Comparison of ENCODE assay signal across 8 mouse cellular contexts in the genomic region with DNA sequence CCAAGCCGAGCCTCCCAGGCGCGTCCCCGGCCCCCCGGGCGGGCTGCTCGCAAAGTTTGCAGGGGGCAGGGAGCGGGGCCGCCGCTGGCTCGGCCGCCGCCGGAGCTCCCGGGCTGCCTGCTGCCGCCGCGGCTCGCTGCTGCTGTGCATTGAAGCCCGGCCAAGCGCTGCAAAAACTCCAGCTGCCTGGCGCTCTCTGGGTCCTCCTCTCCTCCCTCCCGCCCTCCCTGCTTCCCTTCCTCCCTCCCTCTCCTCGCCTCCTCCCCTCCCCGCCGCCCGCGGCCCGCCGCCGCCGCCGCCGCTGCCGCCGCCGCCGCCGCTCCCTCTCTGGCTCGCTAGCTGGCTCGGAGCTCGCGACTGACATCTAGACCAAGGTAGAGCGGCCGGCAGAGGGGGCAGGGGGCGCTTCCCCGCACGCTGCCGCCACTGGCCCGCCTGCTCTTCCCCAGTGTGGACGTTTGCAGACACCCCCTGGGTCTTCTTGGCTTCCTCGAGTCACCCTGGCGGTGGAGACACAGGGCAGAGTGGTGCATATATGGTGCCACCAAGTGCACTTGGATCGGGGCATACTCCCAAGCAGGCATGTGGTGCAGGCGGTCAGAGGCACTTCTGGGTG. TPM values are rescaled to one million over a fixed set of nuclear protein-coding genes. Genes with fewer than 3 reads are reported as not detected.
A peak's percentile ranks its signal among the peaks of the same experiment; 100 is the strongest.
DNase-seq lines count a peak whose midpoint lies in the region; ATAC-seq and TF ChIP-seq lines count a peak whose summit lies in the region.

A gene (minus strand): TSS at position 137 of the 616 bp plus-strand sequence.

- H3K36me3 ChIP-seq in ES-E14 (ENCODE audit: control insufficient read depth, insufficient read depth, low read length, poor library complexity, severe bottlenecking) = no peaks in the 10 kb centered on the region
- H3K36me3 ChIP-seq in forebrain, postnatal 0 days (ENCODE audit: insufficient read depth) = no peaks in the 10 kb centered on the region

- 1% methylated on average over 30 of the region's 55 CpGs for WGBS in forebrain, postnatal 0 days

- peak within 1 kb of the TSS; percentile 77 for H3K4me2 ChIP-seq in forebrain, postnatal 0 days (ENCODE audit: low read depth)

- no peak within 1 kb of the TSS for H3K27ac ChIP-seq in ES-E14 (ENCODE audit: insufficient read depth, low read depth, low read length, poor library complexity, severe bottlenecking)
- H3K27ac ChIP-seq in forebrain, postnatal 0 days (ENCODE audit: low read depth, low read length) = peak within 1 kb of the TSS; percentile 95
- peak within 1 kb of the TSS; percentile 98 for H3K27ac ChIP-seq in layer of hippocampus, adult 2 months

- no peak for DNase-seq in ES-E14 (ENCODE audit: low read depth, low spot score)
- peak; percentile 67 for DNase-seq in cerebellum, adult 11-12 months
- peak; percentile 88 for DNase-seq in forebrain, postnatal 0 days
- DNase-seq in heart, postnatal 14 days = peak; percentile 79 to 83
- peak; percentile 76 to 84 for DNase-seq in layer of hippocampus, adult 2 months (ENCODE audit: low spot score in 2 of 2)
- peak; percentile 73 to 77 for DNase-seq in lung, adult 18-20 months
- DNase-seq in ovary, postnatal 10 days (ENCODE audit: low spot score) = peak; percentile 31
- peak; percentile 29 to 69 for DNase-seq in urinary bladder, postnatal 36 days (ENCODE audit: low spot score in 2 of 2)

- H3K9me3 ChIP-seq in ES-E14 (ENCODE audit: control insufficient read depth, insufficient read depth, low read depth, low read length) = no peaks in the 10 kb centered on the region
- H3K9me3 ChIP-seq in forebrain, postnatal 0 days (ENCODE audit: low read length) = no peaks in the 10 kb centered on the region

- TF ChIP-seq CTCF in forebrain, postnatal 0 days (IDR thresholded peaks at IDR 0.05; ENCODE audit: low read depth) = peak; percentile 62
- TF ChIP-seq CTCF in layer of hippocampus, adult 2 months (conservative IDR thresholded peaks at IDR 0.05) = peak; percentile 60

- in situ Hi-C loops in ES-E14 (cut with MboI; ENCODE audit: low sequenced_read_pairs in 2 of 2, unreplicated experiment in 2 of 2) = loop anchor here in 1 of 2 experiments (25.0 kb wide), 1 partner anchor 926 kb away; no protein-coding TSS in a partner anchor

- H3K27me3 ChIP-seq in forebrain, postnatal 0 days (ENCODE audit: insufficient read depth, low read length) = no peaks in the 10 kb centered on the region

- intact Hi-C loops in heart, postnatal 14 days (cut with DNase I) = loop anchor here (5.0 kb wide), 1 partner anchor 191 kb away; no protein-coding TSS in a partner anchor

- peak within 1 kb of the TSS; percentile 53 to 67 for H3K4me3 ChIP-seq in ES-E14 (ENCODE audit: insufficient read depth in 1 of 2, low read depth in 1 of 2, low read length in 2 of 2, poor library complexity in 1 of 2, severe bottlenecking in 1 of 2)
- peak within 1 kb of the TSS; percentile 85 for H3K4me3 ChIP-seq in forebrain, postnatal 0 days (ENCODE audit: low read depth, low read length)
- peak within 1 kb of the TSS; percentile 89 for H3K4me3 ChIP-seq in layer of hippocampus, adult 2 months

- peak within 1 kb of the TSS; percentile 51 for H3K9ac ChIP-seq in ES-E14 (ENCODE audit: insufficient read depth, low read depth, low read length, poor library complexity, severe bottlenecking)
- peak within 1 kb of the TSS; percentile 91 for H3K9ac ChIP-seq in forebrain, postnatal 0 days

- peak; percentile 65 for ATAC-seq in forebrain, postnatal 0 days

- H3K4me1 ChIP-seq in ES-E14 (ENCODE audit: control insufficient read depth in 2 of 2, insufficient read depth in 2 of 2, low read length in 2 of 2, poor library complexity in 1 of 2) = peaks cover 0 to 2% of the 10 kb centered on the region in 2 experiments; a peak in 1 of 4 replicates
- H3K4me1 ChIP-seq in forebrain, postnatal 0 days (ENCODE audit: insufficient read depth) = no peaks in the 10 kb centered on the region

TF ChIP-seq in ES-E14, 5 proteins besides CTCF, POLR2A, EP300 and RAD21:
- no peak for TF ChIP-seq MAFK (IDR thresholded peaks at IDR 0.05; ENCODE audit: insufficient read depth, low read depth, low read length)
- 0 out of 2 replicates have a peak, but pooled peaks have one; percentile 2 for TF ChIP-seq ZC3H11A (IDR thresholded peaks at IDR 0.05; ENCODE audit: borderline replicate concordance, low read depth, low read length)

RNA-seq across cellular contexts. Expression of the gene that starts here (rescaled TPM):
- total RNA-seq in ES-E14 (2012; rRNA removed) = 0.98 and 1.3 TPM in 2 replicates
- total RNA-seq in forebrain, postnatal 0 days (2014; rRNA removed) = 45.5 and 51.5 TPM in 2 replicates
- polyA plus RNA-seq in forebrain, postnatal 0 days (2015; fragmentation: Nextera tagmentation; extraction: Ambion mirVana) = 9.5 and 12.0 TPM in 2 replicates
- 10 to 100 TPM; 14.5 to 16.0 TPM for total RNA-seq in heart, postnatal 14 days (2021)
- total RNA-seq in layer of hippocampus, adult 2 months (2021) = 100 to 1,000 TPM; 126 to 131 TPM
